Mouse (Mus musculus) limb, embryonic 11.5 days (tissue): ENCODE results near the gene Mob4. TPM values are rescaled to one million over a fixed set of nuclear protein-coding genes. Genes with fewer than 3 reads are reported as not detected.

Experiments
- ATAC-seq: fragments of 200-750 bp; cut with Nextera tagmentation; 2 replicates; pipeline ENCODE4 v1.8.0; 2017; ENCODE audit warnings: low read depth; ENCODE audit not compliant: insufficient number of reproducible peaks, low FRiP score, low TSS enrichment
- DNase-seq: peaks from one replicate; pipeline ENCODE4 v3.0.0-alpha.2; 2015; ENCODE audit warnings: low spot score
- H3K27ac ChIP-seq: fragments of 300-500 bp; sonication (generic); replicated peaks from 2 replicates; pipeline ENCODE4 v1.5.1; 2014; ENCODE audit warnings: low read depth, mild to moderate bottlenecking, low read length
- H3K27me3 ChIP-seq: fragments of 300-500 bp; sonication (generic); 2 replicates; pipeline ENCODE4 v1.6.1; 2014; ENCODE audit warnings: mild to moderate bottlenecking, low read length, mixed read lengths; ENCODE audit not compliant: control insufficient read depth, insufficient read depth
- H3K36me3 ChIP-seq: fragments of 300-500 bp; sonication (generic); 2 replicates; pipeline ENCODE4 v1.6.1; 2014; ENCODE audit warnings: mild to moderate bottlenecking, low read length, moderate library complexity, mixed read lengths; ENCODE audit not compliant: control insufficient read depth, insufficient read depth
- H3K4me1 ChIP-seq: fragments of 300-500 bp; sonication (generic); 2 replicates; pipeline ENCODE4 v1.6.1; 2014; ENCODE audit warnings: low read length, mixed read lengths; ENCODE audit not compliant: control insufficient read depth, insufficient read depth
- H3K4me2 ChIP-seq: fragments of 300-500 bp; sonication (generic); 2 replicates; pipeline ENCODE4 v1.6.1; 2014; ENCODE audit warnings: low read depth, mild to moderate bottlenecking, moderate library complexity; ENCODE audit not compliant: severe bottlenecking
- H3K4me3 ChIP-seq: fragments of 300-500 bp; sonication (generic); 2 replicates; pipeline ENCODE4 v1.5.1; 2014; ENCODE audit warnings: low read depth, low read length
- H3K9ac ChIP-seq: fragments of 300-500 bp; sonication (generic); 2 replicates; pipeline ENCODE4 v1.6.1; 2014; ENCODE audit warnings: mild to moderate bottlenecking, low read length
- H3K9me3 ChIP-seq: fragments of 300-500 bp; sonication (generic); 2 replicates; pipeline ENCODE4 v1.6.1; 2016; ENCODE audit warnings: low read length; ENCODE audit not compliant: control insufficient read depth
- WGBS: fragments of 180-500 bp; shearing (Covaris S2); extraction: QIAGEN DNeasy Blood & Tissue Kit; methylation state at CpG from one replicate; pipeline ENCODE4 v1.1.7; 2014; 5-methylcytosine and 5-hydroxymethylcytosine counted together
- polyA plus RNA-seq: library from polyadenylated mRNA; unstranded; fragments of >200 nt; fragmentation: Nextera tagmentation; extraction: Ambion mirVana; gene quantifications from 2 replicates; pipeline ENCODE4 v1.2.1, GENCODE M21; 2014

Mob4 gene
- polyA plus RNA-seq, 1 experiment from 2014 or later = 155 TPM

- H3K4me1 ChIP-seq = no peaks in the 10 kb centered on the region
- ATAC-seq (0 out of 2 replicates have a peak, but pooled peaks have one; percentile 33), DNase-seq (peak; percentile 23)
- H3K4me2 ChIP-seq = no peak overlapping the region
- 66% methylated on average over 7 of the region's 7 CpGs for WGBS
- H3K36me3 ChIP-seq = 0 out of 2 replicates have a peak, but pooled peaks cover 2% of the 10 kb centered on the region
- no peaks in the 10 kb centered on the region for H3K9me3 ChIP-seq
- no peak overlapping the region for H3K4me3 ChIP-seq
- no peak overlapping the region for H3K9ac ChIP-seq
- H3K27ac ChIP-seq = no peak overlapping the region
- no peaks in the 10 kb centered on the region for H3K27me3 ChIP-seq
Measured at GRCm38 (mm10) chr1:55161895-55162294, 30.9 kb downstream of the Mob4 start.

GRCm38 (mm10) chr1:55162781-55163180 lies 31.8 kb downstream of the Mob4 start:
- WGBS = 79% methylated on average over 5 of the region's 5 CpGs
- H3K9me3 ChIP-seq = no peaks in the 10 kb centered on the region
- no peaks in the 10 kb centered on the region for H3K4me1 ChIP-seq
- H3K36me3 ChIP-seq = no peaks in the 10 kb centered on the region
- H3K9ac ChIP-seq = no peak overlapping the region
- no peak overlapping the region for H3K4me2 ChIP-seq
- DNase-seq (no peak), ATAC-seq (no peak)
- H3K27me3 ChIP-seq = no peaks in the 10 kb centered on the region
- no peak overlapping the region for H3K27ac ChIP-seq
- H3K4me3 ChIP-seq = no peak overlapping the region

GRCm38 (mm10) chr1:55164005-55164404 lies 33.0 kb downstream of the Mob4 start:
- Histone ChIP-seq H3K9ac (no peak overlapping the region), H3K27ac (no peak overlapping the region), H3K4me2 (no peak overlapping the region), H3K27me3 (no peaks in the 10 kb centered on the region), H3K9me3 (no peaks in the 10 kb centered on the region), H3K36me3 (no peaks in the 10 kb centered on the region), H3K4me3 (no peak overlapping the region), H3K4me1 (no peaks in the 10 kb centered on the region)
- no peak for DNase-seq
- ATAC-seq = no peak
- WGBS = 60% methylated on average over 5 of the region's 5 CpGs

GRCm38 (mm10) chr1:55167560-55167959 lies 36.5 kb downstream of the Mob4 start:
- H3K4me3 ChIP-seq = no peak overlapping the region
- H3K4me2 ChIP-seq = no peak overlapping the region
- peaks cover 2% of the 10 kb centered on the region; the same call in 1 of the 2 replicates for H3K9me3 ChIP-seq
- H3K36me3 ChIP-seq = no peaks in the 10 kb centered on the region; the same call in 1 of the 2 replicates
- H3K27me3 ChIP-seq = no peaks in the 10 kb centered on the region
- ATAC-seq (no peak), DNase-seq (no peak)
- no peaks in the 10 kb centered on the region for H3K4me1 ChIP-seq
- WGBS = 81% methylated on average over 4 of the region's 4 CpGs
- H3K27ac ChIP-seq = no peak overlapping the region
- no peak overlapping the region for H3K9ac ChIP-seq

- WGBS = 93% methylated on average over 4 of the region's 4 CpGs
- DNase-seq = no peak
- ATAC-seq = no peak
- Histone ChIP-seq H3K27ac (no peak overlapping the region), H3K9ac (no peak overlapping the region), H3K4me2 (no peak overlapping the region), H3K27me3 (no peaks in the 10 kb centered on the region), H3K4me1 (no peaks in the 10 kb centered on the region), H3K4me3 (no peak overlapping the region), H3K36me3 (no peaks in the 10 kb centered on the region; the same call in 1 of the 2 replicates), H3K9me3 (peaks cover 2% of the 10 kb centered on the region; the same call in 1 of the 2 replicates)
Measured at GRCm38 (mm10) chr1:55168591-55168990, 37.6 kb downstream of the Mob4 start.

GRCm38 (mm10) chr1:55171361-55172325 lies 40.6 kb downstream of the Mob4 start:
- Histone ChIP-seq H3K27me3 (no peaks in the 10 kb centered on the region), H3K4me2 (no peak overlapping the region), H3K4me3 (no peak overlapping the region), H3K36me3 (no peaks in the 10 kb centered on the region; the same call in 1 of the 2 replicates), H3K9me3 (peaks cover 2% of the 10 kb centered on the region; the same call in 1 of the 2 replicates), H3K4me1 (no peaks in the 10 kb centered on the region), H3K27ac (no peak overlapping the region), H3K9ac (no peak overlapping the region)
- DNase-seq = no peak
- WGBS = 73% methylated on average over 22 of the region's 22 CpGs
- no peak for ATAC-seq

- no peak for DNase-seq
- Histone ChIP-seq H3K9me3 (peaks cover 2% of the 10 kb centered on the region; the same call in 1 of the 2 replicates), H3K4me2 (no peak overlapping the region), H3K27ac (no peak overlapping the region), H3K27me3 (no peaks in the 10 kb centered on the region), H3K36me3 (no peaks in the 10 kb centered on the region; the same call in 1 of the 2 replicates), H3K4me3 (no peak overlapping the region), H3K4me1 (no peaks in the 10 kb centered on the region), H3K9ac (no peak overlapping the region)
- ATAC-seq = no peak
- WGBS = 87% methylated on average over 10 of the region's 10 CpGs
Measured at GRCm38 (mm10) chr1:55173720-55174557, 42.9 kb downstream of the Mob4 start.

GRCm38 (mm10) chr1:55174558-55175034 lies 43.6 kb downstream of the Mob4 start:
- H3K4me1 ChIP-seq = no peaks in the 10 kb centered on the region
- ATAC-seq (no peak), DNase-seq (no peak)
- H3K4me2 ChIP-seq = no peak overlapping the region
- no peaks in the 10 kb centered on the region for H3K27me3 ChIP-seq
- H3K9me3 ChIP-seq = no peaks in the 10 kb centered on the region
- no peak overlapping the region for H3K4me3 ChIP-seq
- H3K27ac ChIP-seq = no peak overlapping the region
- H3K36me3 ChIP-seq = no peaks in the 10 kb centered on the region; the same call in 1 of the 2 replicates
- 50% methylated on average over 3 of the region's 3 CpGs for WGBS
- no peak overlapping the region for H3K9ac ChIP-seq
